Mouse (Mus musculus): ENCODE results near the gene Maats1.
A peak's percentile ranks its signal among the peaks of the same experiment; 100 is the strongest.
"Not testable (repeated sequence)": the region's sequence is repeated elsewhere in the genome, so short reads cannot be mapped to it uniquely, and the experiment has no call there.

The Maats1 gene

DNA sequence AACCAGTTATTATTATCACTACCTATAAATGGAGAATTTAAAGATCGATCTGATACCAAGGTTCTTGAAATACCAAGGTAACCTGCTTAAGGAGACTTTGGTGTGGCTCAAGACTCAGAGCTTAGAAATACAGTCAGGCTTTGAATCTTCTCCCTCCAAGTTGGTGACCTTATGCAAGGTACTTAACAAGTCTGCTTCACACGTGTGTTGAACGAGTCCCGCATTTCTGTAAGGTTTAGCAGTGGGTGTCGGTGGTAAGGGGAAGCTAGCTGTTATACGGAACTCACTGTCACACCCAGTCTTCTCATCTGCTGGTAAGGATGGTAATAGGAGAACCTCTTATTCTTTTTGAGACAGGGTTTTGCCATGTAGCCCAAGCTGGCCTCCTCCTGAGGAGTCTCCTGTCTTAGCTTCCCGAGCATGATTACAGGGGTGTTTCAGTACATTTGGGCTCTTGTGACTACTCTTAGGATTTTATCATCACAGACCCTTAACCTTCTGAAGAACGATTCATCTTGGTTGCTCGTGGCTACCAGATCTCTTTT, 6.3 kb upstream of the Maats1 start:
- peak; percentile 82 for DNase-seq (ENCODE audit: extremely low read depth, low read depth)

DNA sequence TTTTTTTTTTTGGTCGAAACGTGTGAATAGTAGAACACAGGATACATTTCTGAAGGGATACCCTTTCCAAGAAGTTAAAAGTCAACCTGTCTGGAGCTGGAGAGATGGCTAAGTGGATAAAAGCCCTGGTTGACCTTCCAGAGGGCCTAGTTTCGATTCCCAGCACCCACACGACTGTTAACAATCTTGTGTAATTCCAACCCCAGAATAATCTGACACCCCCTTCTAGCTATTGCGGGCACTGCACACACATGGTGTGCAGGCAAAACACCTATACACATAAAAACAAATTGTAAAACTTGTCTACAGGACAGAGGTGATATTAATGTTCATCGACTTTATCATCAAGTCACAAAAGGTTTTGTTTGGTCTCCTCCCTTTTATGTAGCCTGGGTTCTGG, 5.6 kb upstream of the Maats1 start:
- no peak for DNase-seq (ENCODE audit: extremely low read depth, low read depth)

DNA sequence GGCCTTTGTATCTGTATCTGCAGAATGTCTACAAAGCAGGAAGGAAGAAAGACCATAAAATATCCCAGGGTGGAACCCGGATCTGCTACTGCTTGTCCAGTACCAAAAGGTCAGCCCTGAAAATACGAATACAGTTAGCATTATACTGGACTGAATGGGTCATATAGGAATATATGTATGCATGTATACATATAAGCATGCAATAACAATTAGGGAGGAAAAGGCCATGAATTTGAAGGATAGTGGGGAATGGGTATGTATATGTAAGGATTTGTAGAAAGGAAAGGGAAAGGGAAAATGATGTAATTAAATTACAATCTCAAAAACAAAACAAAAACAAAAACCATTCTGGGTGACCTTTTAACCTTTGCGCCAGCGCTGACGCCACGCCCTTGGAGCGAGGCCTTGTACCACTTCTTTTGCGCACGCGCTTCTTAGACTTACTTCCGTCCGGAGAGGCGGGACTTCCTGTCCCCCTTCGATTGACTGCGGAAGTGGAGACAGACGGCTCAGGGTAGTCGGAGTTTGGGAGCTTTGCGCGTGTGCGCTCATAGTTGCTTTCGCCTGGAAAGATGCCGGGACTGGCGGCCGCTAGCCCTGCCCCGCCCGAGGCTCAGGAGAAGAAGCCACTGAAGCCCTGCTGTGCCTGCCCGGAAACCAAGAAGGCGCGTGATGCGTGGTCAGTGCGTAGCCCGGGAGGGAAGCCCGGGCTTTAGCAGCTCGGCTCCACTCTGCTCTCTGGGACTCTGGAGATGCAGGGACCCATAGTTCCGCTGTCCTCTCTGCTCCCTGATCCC, 4.8 kb upstream of the Maats1 start, which contains the start of the genes Cox17 and Gm21987:
Gene Cox17 (plus strand): TSS at position 463 of the 797 bp plus-strand sequence.
Gene Gm21987 (plus strand): TSS at position 512 of the 797 bp plus-strand sequence.
- DNase-seq (ENCODE audit: extremely low read depth, low read depth), result peak; percentile 90

DNA sequence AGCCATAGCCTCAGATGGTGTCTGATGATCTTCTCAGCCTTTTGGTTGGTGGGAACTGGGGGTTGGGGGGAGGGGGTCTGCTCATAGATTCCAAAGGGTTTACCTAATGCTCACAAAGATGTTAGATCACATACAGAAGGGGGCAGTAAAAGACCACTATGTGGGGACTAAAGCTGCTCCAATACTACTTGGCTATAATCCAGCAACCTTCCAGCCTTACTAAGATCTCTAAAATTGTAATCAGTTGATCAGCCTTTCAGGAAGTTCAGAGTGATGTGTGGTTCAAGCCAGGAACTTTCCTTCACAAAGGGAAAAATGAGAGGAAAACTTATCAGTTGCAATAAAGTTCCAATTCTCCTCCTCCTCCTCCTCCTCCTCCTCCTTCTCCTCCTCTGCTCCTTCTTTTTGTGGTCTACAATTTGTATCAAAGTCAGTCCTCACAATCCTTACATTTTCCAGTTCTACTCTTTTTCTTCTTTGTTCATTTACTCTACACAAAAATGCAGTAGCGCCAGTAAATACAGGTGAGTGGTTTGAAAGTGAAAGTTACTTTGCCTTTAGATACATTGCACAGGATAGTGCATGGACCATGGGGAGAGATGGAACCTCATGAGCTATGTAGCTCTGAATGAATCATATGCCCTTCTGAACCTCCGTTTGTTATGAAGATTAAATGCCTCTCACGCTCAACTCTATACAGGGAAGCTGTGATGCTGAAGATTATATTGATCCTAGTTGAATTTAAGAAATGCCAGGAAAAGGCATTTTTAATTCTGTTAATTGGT, 3.2 kb upstream of the Maats1 start:
- DNase-seq (ENCODE audit: extremely low read depth, low read depth), result peak; percentile 54

DNA sequence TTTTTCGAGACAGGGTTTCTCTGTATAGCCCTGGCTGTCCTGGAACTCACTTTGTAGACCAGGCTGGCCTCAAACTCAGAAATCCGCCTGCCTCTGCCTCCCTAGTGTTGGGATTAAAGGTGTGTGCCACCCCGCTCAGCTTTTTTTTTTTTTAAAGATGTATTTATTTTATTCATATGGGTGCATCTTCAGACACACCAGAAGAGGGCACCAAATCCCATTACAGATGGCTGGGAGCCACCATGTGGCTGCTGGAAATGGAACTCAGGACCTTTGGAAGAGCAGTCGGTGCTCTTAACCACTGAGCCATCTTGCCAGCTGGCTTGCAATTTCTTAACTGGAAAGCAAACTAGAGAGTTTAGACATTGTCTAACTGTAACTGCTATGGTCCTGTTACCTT, 3.9 kb downstream of the Maats1 start:
- DNase-seq (ENCODE audit: extremely low read depth, low read depth), result not testable (repeated sequence)

DNA sequence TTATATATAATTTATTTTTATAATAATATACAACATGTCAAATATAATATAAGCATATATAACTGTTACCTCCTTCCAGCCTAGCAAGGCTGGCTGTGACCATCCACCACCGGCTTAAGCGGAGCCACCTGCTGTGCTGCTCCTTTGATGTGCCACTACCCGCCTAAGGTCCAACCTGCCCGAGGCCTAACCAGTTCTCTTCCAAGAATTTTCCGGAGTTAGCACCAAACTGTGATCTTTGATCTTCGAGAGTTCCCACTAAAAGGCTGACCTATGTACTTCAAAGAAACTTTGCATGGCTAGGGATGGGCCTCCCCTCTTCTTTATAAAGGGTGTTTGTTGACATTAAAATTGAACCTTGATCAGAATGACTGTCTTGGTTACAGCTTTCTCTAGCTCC, 7.5 kb downstream of the Maats1 start:
- DNase-seq (ENCODE audit: extremely low read depth, low read depth), result no peak

DNA sequence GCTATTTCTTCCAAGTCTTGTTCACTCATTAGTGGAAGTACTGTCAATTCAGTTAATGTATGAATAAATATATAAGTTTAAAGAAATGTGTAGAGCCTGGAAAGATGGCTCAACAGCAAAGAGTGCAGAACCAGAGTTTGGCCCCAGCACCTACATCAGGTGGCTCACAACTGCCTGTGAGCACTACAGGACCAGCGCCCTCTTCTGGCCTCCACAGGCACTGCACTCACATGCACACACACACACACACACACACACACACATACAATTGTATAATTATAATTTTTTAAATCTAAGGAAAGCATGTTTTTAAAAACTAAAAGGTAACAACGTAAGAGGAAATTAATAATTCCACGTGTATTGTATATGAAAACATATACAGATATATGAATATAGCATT, 12.6 kb downstream of the Maats1 start:
- no peak for DNase-seq (ENCODE audit: extremely low read depth, low read depth)

DNA sequence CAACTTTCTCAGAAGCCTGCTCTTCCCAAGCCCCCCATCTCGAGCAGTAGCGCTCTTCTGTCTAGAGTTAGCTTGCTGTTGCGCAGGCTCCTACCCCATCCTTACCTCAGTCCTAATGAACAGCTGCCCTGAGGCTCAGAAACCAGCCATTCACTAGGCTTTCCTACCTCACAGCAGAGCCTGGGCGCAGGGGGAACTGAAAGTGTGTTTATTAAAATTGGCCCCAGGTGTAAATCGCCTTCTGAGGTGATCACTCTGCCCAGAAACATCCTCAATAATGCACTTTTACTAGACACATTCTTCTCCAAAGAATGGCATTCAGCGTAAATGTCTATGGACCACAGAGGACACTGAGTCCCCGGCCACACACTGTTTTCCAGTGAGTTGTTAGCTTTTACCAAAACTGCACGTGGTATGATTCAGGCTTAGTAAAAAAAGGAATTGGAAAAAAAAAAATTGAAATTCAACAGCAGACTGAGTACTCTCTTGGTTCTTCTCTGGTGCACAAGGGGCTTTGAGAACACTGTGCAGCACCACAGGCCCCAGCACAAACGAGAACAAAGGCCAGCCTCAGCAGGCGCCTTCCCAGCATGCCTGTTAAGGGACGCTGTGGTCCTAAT, 15.1 kb downstream of the Maats1 start:
- DNase-seq (ENCODE audit: extremely low read depth, low read depth), result no peak

DNA sequence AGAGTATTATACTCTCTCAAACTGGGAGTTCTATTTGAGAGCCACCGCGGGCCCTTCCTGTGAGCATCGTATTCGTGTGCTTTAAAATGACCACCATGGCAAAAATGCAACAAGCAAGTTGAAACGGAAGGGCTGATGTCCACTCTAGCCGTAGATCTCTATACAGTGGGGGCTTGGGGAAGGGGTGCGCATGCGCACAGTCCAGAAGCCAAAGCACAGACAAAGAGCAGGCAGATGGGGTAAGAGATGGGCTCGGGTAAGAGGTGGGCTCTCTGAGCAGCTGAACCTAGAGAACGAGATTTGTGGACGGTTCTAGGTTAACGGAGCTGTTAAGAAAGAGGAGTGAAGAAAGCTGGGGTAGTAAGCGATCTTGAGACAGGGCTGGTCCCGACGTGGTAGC, 17.6 kb downstream of the Maats1 start:
- no peak for DNase-seq (ENCODE audit: extremely low read depth, low read depth)

DNA sequence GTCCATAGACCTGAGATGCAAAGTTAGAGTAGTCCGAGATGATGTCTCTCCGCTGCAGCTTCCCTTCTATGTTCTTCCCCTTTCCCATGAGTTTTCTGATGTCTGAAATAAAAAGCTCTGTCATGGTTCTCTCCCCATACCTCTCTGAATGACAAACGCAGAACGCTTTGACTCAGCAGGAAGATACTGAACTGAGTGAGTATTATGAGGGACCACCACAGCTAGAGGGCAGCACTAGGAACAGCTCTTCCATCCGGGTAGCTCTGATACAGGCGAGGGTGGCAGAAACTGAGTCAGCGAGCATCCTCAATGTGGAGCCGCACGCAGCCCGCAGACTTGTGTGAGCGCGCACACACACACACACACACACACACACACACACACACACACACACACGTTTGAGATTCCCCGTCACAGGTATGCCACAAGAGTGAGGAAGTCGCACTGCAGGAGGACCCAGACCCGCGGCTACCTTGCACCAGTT, 20.4 kb downstream of the Maats1 start:
- DNase-seq (ENCODE audit: extremely low read depth, low read depth), result peak; percentile 65

DNA sequence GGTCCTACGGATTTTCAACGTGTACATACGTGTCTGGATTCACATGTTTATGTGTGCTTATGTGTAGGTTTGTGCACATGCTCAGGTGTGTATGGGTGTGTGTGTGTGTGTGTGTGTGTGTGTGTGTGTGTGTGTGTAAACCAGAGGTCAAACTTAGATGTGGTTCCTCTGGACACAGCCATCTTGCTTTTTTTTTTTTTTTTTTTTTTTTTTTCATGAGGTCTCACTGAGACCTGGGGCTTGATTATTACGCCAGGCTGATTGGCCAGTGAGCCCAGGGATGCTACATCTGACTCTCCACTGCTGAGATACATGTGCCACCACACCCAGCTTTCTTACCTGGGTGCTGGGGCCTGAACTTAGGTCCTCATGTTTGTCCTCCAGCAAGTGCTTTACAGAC, 22.9 kb downstream of the Maats1 start:
- DNase-seq (ENCODE audit: extremely low read depth, low read depth), result no peak

DNA sequence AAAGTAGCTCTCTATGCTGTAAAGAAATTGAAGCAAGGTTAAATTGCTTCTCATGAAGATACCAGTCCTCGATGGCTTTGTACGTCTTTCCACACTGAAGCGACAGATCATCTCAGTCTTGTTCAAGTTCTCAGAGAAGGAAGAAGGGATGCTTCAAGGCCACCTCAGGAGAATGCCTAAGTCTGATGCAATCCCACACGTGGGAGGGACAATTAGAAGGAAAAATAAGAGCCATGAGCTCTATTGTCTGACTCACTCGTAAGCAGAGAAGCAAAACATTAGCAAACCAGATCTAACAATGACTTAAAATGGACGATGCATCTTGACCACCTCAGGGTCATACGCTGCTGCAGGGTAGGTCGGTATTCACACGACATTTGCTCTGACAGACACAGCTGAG, 23.5 kb downstream of the Maats1 start:
- DNase-seq (ENCODE audit: extremely low read depth, low read depth), result no peak

DNA sequence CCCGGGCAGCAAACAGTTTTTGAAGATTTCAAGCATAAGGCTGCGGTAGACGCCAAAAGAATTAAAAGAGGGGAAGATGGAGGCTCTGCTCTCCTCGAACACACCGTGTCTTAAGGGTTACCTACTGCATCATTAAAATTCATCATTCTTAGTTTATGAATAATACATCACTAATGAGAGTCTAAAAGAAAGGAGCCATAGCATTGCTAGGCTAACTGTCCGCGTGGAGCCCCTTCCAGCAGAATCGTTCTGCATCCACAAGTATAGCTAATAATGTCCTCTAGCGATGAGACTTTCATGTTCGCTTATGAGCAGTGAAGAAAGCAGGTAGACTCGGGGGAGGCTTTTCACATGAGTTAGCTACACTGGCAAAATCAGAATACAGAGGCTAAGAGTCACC, 33.7 kb downstream of the Maats1 start:
- DNase-seq (ENCODE audit: extremely low read depth, low read depth), result no peak

DNA sequence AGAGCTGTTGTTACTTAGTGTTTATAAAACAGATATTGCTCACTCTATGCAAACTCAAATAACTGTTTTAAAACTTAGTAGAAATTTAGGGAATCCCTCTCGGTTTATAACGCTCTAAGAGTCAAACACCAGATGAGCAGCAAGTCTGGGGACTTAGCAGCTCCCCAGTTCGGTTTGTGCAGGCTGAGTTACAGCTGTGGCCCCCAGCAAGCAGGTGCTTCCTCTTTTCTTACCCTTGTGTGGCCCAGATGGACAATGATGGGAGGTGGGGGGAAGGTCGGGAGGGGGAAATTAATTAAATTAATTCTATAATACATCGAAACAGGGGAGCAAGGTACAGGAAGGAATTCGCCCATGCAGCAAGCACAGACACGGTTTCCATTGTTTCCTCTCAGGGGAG, 34.3 kb downstream of the Maats1 start:
- no peak for DNase-seq (ENCODE audit: extremely low read depth, low read depth)

DNA sequence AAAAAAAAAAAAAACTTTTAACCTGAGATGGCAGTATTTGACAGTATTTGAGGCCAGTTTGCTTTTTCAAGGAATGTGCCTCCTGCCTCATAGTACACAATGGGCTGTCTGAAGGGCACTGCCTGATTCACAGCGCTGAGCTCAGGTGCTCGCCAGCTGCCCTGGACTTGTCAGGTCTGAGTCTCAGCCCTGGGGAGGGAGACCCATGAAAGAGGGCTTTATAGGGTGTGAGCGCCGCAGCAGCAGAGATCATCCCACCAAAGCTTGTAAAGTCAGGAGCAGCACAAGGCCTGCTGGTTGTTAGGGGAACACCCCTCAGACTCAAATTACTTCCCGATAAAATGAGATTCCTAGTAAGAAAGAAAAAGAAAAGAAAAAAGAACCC, 34.7 kb downstream of the Maats1 start:
- no peak for DNase-seq (ENCODE audit: extremely low read depth, low read depth)

DNA sequence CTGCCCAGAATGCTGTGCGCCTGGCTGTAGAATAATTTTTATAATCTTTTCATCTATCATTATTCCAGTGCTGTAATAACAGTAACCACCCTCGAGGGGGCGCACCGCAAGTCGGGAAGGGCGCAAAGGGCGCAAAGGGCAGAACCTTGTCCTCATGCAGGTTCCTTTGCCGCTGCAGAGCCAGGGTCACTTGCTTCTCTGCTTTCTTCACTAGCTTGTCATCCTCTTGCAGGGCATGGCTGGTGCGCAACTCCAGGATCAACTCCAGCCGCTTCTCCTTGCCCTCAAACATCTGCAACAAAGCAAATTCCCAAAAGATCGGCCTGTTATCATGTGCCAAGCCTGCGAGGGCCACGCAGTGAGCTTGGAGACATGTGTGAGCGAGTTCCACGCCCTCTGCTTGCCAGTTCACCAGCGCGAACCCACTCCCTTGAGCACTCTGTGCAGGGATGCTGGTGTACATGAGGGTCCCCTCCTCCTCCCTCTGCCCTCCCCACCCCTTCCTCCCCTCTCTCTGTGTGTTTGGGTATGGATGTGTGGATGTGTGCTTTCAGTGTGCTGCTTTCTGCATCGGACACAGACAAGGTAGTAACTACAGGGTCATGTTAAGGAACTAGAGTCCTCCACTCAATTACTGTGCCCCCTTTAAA, 35.2 kb downstream of the Maats1 start:
- DNase-seq (ENCODE audit: extremely low read depth, low read depth), result no peak

DNA sequence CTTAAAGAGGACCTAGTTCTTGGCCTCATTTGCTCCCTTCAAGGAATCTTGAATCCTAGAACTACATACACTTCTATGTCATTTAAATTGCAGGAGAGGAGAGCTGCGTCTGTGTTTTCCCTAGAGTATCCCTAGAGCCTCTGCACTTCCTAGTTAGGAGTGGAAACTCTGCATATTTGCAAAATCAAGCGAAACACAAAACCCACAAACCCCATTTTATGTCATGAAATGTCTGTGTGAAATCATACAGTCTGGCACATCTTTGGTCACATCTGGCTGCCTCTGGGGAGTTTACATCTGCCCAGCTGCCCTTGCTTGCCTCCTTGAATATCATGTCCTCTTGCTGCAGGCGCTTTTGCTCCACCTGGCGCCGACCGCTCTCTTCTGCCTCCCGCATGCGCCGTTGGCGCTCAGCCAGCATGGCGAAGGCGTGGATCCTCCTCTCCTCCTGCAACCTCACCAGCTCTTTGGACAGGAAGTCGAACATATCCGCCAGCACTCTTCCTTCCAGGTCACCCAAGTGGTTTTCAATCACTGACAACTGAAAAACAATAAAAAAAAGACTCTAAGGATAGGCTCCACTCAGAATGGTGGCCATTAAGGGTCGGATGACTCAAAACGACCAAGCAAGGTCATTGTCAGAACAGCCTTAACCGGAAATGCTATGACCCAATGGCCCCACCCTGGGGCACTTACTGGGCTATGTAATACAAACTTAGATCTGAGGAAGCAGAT, 37.3 kb downstream of the Maats1 start:
- no peak for DNase-seq (ENCODE audit: extremely low read depth, low read depth)

DNA sequence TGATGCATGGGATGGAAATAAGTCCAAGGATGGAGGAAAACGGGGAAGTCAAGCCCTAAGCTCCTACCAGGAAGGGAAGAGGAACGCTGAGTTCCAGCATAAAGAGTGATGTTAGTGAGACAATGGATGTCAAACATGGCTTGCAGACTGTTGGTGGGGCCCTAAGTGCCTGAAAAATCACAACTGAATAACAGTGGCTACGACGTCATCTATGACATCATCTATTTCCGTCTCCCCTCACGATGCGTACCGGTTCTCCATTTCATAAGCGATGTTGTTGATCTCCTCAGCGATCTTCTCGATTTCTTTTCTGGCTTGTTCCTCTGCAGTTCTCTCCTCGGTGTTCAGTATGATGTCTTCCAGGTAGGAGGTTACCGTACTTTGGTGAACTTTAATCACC, 39.6 kb downstream of the Maats1 start:
- no peak for DNase-seq (ENCODE audit: extremely low read depth, low read depth)

DNA sequence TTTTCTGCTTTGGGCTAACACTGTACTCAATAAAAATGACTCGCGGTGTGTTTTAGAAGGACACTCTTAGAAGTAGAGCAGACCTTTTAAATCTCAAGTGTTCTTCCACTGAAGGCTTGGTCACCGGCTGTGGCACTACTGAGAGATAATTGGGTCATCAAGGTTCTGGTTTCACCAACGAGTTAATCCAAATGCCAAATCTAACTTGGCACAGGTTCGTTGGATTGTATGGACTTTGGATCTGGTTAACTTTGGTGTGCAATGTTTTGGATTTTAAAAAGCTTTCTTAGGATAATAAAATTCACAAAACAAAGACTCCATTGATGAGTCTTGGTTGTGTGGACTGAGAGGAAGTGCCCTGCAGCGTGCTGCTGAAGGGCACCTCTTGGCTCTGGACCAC, 43.5 kb downstream of the Maats1 start:
- no peak for DNase-seq (ENCODE audit: extremely low read depth, low read depth)

DNA sequence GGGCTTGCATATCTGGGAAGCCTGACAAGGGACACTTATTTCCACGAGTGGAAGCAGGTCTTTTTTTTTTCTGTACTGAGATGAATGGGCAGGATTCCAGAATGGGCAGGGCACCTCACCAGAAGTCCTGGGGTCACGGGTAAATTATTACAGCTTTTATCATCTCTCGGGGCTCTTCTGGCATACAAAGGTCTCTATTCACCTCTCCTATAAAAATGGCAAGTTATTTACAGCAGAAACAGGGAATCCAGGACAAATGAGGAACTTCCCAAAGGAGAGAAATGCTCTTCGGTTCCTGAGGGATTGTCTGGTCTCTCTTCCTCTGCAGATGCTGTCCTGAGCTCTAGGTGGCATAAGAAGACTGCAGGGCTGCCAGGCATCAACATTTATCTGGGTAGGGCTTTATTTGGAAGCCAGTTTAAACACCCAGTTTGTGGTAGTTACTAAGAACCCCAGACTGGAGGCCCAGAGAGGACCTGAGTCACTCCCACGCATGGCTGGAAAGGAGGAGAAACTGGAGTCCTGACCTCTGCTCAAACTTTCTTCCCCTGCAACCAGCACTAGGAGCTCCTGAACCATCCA, 46.5 kb downstream of the Maats1 start:
- no peak for DNase-seq (ENCODE audit: extremely low read depth, low read depth)

Data from MEL-GATA-1-ER (cell line).